ENCODE assay signal across 9 mouse cellular contexts in genomic region chr13:51407541-51408217, GRCm38 (mm10). TPM values are rescaled to one million over a fixed set of nuclear protein-coding genes. Genes with fewer than 3 reads are reported as not detected.
DNase-seq lines count a peak whose midpoint lies in the region; ATAC-seq and TF ChIP-seq lines count a peak whose summit lies in the region.
"Had no signal": no experiment of that assay in that cellular context is flagged by ENCODE, and none has a peak within 500 bp of the region (broad histone marks: within the 10 kb centered on the region; RNA-seq: fewer than 3 reads in every experiment).

No protein-coding gene starts in this region.

- no peak for ATAC-seq in heart, postnatal 0 days (ENCODE audit: insufficient read depth, low read depth)
- no peak for ATAC-seq in midbrain, embryonic 14.5 days (ENCODE audit: low FRiP score, low TSS enrichment)
- ATAC-seq in inflammation-experienced regulatory T-cells, adult 6 months, result no peak

- H3K4me1 ChIP-seq in heart, embryonic 10.5 days, result peaks cover 53% of the 10 kb centered on the region
- peaks cover 5% of the 10 kb centered on the region; the same call in 1 of the 2 replicates for H3K4me1 ChIP-seq in heart, postnatal 0 days (ENCODE audit: control insufficient read depth, insufficient read depth)
- H3K4me1 ChIP-seq in midbrain, embryonic 14.5 days (ENCODE audit: control insufficient read depth, insufficient read depth, low read length), result peaks cover 14% of the 10 kb centered on the region; the same call in 1 of the 2 replicates

- H3K9me3 ChIP-seq in heart, embryonic 10.5 days, result no peaks in the 10 kb centered on the region
- H3K9me3 ChIP-seq in heart, postnatal 0 days (replicated peaks; ENCODE audit: control insufficient read depth, low read length), result no peaks in the 10 kb centered on the region
- no peaks in the 10 kb centered on the region for H3K9me3 ChIP-seq in midbrain, embryonic 14.5 days (ENCODE audit: control insufficient read depth, low read length)

- H3K36me3 ChIP-seq in heart, embryonic 10.5 days, result no peaks in the 10 kb centered on the region
- H3K36me3 ChIP-seq in heart, postnatal 0 days (replicated peaks; ENCODE audit: control insufficient read depth, insufficient read depth, low read length), result no peaks in the 10 kb centered on the region
- no peaks in the 10 kb centered on the region for H3K36me3 ChIP-seq in midbrain, embryonic 14.5 days (ENCODE audit: control insufficient read depth, insufficient read depth, low read length)

- 32% methylated on average over 13 of the region's 13 CpGs for WGBS in heart, embryonic 10.5 days
- 55% methylated on average over 13 of the region's 13 CpGs for WGBS in heart, postnatal 0 days
- 31% methylated on average over 13 of the region's 13 CpGs for WGBS in midbrain, embryonic 14.5 days

- H3K9ac ChIP-seq in heart, postnatal 0 days (replicated peaks; ENCODE audit: low read depth, low read length), result no peak overlapping the region
- H3K9ac ChIP-seq in midbrain, embryonic 14.5 days (replicated peaks; ENCODE audit: low read length), result no peak overlapping the region

- H3K27me3 ChIP-seq in heart, embryonic 10.5 days (ENCODE audit: insufficient read depth, poor library complexity, severe bottlenecking), result peaks cover 25% of the 10 kb centered on the region
- H3K27me3 ChIP-seq in heart, postnatal 0 days (ENCODE audit: control insufficient read depth, insufficient read depth, low read length), result no peaks in the 10 kb centered on the region
- H3K27me3 ChIP-seq in midbrain, embryonic 14.5 days (ENCODE audit: control insufficient read depth, insufficient read depth, low read length), result peaks cover 11% of the 10 kb centered on the region
- H3K27me3 ChIP-seq: CH12.LX had no signal

- DNase-seq in heart, embryonic 10.5 days (ENCODE audit: low spot score), result no peak
- no peak for DNase-seq in heart, postnatal 4 days
- peak; percentile 32 for DNase-seq in embryo, embryonic 10.5 days (ENCODE audit: low spot score)
- no peak for DNase-seq in heart, postnatal 0 days (ENCODE audit: low spot score)
- peak; percentile 31 for DNase-seq in midbrain, embryonic 14.5 days
- DNase-seq in cerebellum, postnatal 4 days (ENCODE audit: low spot score in 2 of 2), result no peak
- DNase-seq in left cerebral cortex, adult 18-20 months (ENCODE audit: low spot score in 2 of 2), result no peak

- no peak for TF ChIP-seq EP300 in heart, postnatal 0 days (IDR thresholded peaks at IDR 0.05; ENCODE audit: low read depth)

- H3K4me3 ChIP-seq in heart, embryonic 10.5 days, result peak overlapping the region; percentile 68; the same call in 1 of the 2 replicates
- 0 out of 2 replicates have a peak overlapping the region, but pooled peaks have one; percentile 54 for H3K4me3 ChIP-seq in heart, postnatal 0 days (ENCODE audit: low read depth, low read length)
- no peak overlapping the region for H3K4me3 ChIP-seq in midbrain, embryonic 14.5 days (replicated peaks; ENCODE audit: low read depth, low read length)

- no peak for TF ChIP-seq CTCF in heart, postnatal 0 days (IDR thresholded peaks at IDR 0.05; ENCODE audit: low read depth)

- peak overlapping the region; percentile 83 for H3K27ac ChIP-seq in heart, embryonic 10.5 days
- H3K27ac ChIP-seq in heart, postnatal 0 days (ENCODE audit: low read depth), result no peak overlapping the region
- H3K27ac ChIP-seq in midbrain, embryonic 14.5 days (replicated peaks; ENCODE audit: low read depth, low read length), result no peak overlapping the region

- peak overlapping the region; percentile 74 for H3K4me2 ChIP-seq in heart, postnatal 0 days (ENCODE audit: low read depth, low read length)
- H3K4me2 ChIP-seq in midbrain, embryonic 14.5 days (ENCODE audit: low read length), result peak overlapping the region; percentile 61

RNA-seq across cellular contexts. Expression of gene S1pr3, which starts 0.8 kb away (rescaled TPM):
- polyA plus RNA-seq in heart, embryonic 10.5 days (2016; fragmentation: Nextera tagmentation; extraction: Ambion mirVana), result 16.9 and 30.5 TPM in 2 replicates
- 10 to 100 TPM; 22.9 to 23.2 TPM for total RNA-seq in heart, postnatal 4 days (2021)
- 20.0 and 25.8 TPM in 2 replicates for total RNA-seq in heart, postnatal 0 days (2014; rRNA removed; ENCODE audit: low replicate concordance)
- 15.1 and 15.6 TPM in 2 replicates for polyA plus RNA-seq in heart, postnatal 0 days (2015; fragmentation: Nextera tagmentation; extraction: Ambion mirVana)
- polyA plus RNA-seq in midbrain, embryonic 14.5 days (2014; fragmentation: Nextera tagmentation; extraction: Ambion mirVana), result 6.1 and 12.8 TPM in 2 replicates
- polyA plus RNA-seq in inflammation-experienced regulatory T-cells, adult 6 months (2017; shearing (Covaris generic)), result under 1 TPM in 1 of 3 experiments, not detected in 2; 0.24 TPM
- 1 to 10 TPM; 6.7 to 7.3 TPM for total RNA-seq in left cerebral cortex, adult 18-20 months (2021)

Comparison
In these comparisons a context has a peak if more than half of its experiments do, and no peak if none do; other contexts are left out.
1. DNase-seq: peak in embryo, embryonic 10.5 days (single experiment) and midbrain, embryonic 14.5 days (single experiment); none in heart, embryonic 10.5 days (single experiment), heart, postnatal 4 days (single experiment), heart, postnatal 0 days (single experiment), cerebellum, postnatal 4 days (0 of 2) and left cerebral cortex, adult 18-20 months (0 of 2).